Mouse (Mus musculus): ENCODE data around the gene Spata7. TPM values are rescaled to one million over a fixed set of nuclear protein-coding genes. Genes with fewer than 3 reads are reported as not detected.

Spata7 gene
- total RNA-seq, 2 experiments from 2014 or later: 30.8 to 31.6 TPM

Other genes starting within 250 kb of the Spata7 start
- gene Kcnk10, start 49.8 kb upstream of the Spata7 start, total RNA-seq (2021): 10 to 100 TPM; 15.2 to 16.2 TPM
- gene Ptpn21, start 109.2 kb downstream of the Spata7 start, total RNA-seq (2021): 1 to 10 TPM; 7.8 to 8.4 TPM
- 10 to 100 TPM; 96.0 to 97.4 TPM for gene Zc3h14, start 118.8 kb downstream of the Spata7 start, total RNA-seq (2021)

Data from left cerebral cortex, adult 18-20 months (tissue).